Mouse (Mus musculus) liver, adult 2 months (tissue): ENCODE results near the gene Vti1a.

ENCODE experiments used
- CTCF ChIP-seq: fragments of 200-500 bp; IDR thresholded peaks from 2 replicates; pipeline ENCODE4 v1.5.1; 2011; ENCODE audit warnings: low read depth, low read length, control low read depth
- POLR2A ChIP-seq: fragments of 200-500 bp; IDR thresholded peaks from 2 replicates; pipeline ENCODE4 v1.6.1; 2011; ENCODE audit warnings: low read length, control low read depth; ENCODE audit not compliant: insufficient read depth; ENCODE audit errors: extremely low read depth

- TF ChIP-seq CTCF (no peak), POLR2A (no peak)
Observed at GRCm38 (mm10) chr19:55461963-55462362, 145.9 kb downstream of the Vti1a start.
